Mouse (Mus musculus) midbrain, postnatal 0 days (tissue): Measurements from ENCODE around the gene 9330161L09Rik. TPM values are rescaled to one million over a fixed set of nuclear protein-coding genes. Genes with fewer than 3 reads are reported as not detected.

Experiments
- ATAC-seq: fragments of 200-750 bp; cut with Nextera tagmentation; 2 replicates; pipeline ENCODE4 v1.8.0; 2017; ENCODE audit warnings: moderate number of reproducible peaks, mild to moderate bottlenecking, moderate TSS enrichment, moderate library complexity; ENCODE audit not compliant: low FRiP score
- DNase-seq: peaks from one replicate; pipeline ENCODE4 v3.0.0-alpha.2; 2015; ENCODE audit warnings: low spot score
- H3K27ac ChIP-seq: fragments of 300-500 bp; sonication (generic); 2 replicates; pipeline ENCODE4 v1.5.1; 2014; ENCODE audit warnings: low read depth, mild to moderate bottlenecking, low read length, mixed read lengths
- H3K27me3 ChIP-seq: fragments of 300-500 bp; sonication (generic); 2 replicates; pipeline ENCODE4 v1.6.1; 2014; ENCODE audit warnings: low read length, control low read depth, mixed read lengths; ENCODE audit not compliant: insufficient read depth
- H3K36me3 ChIP-seq: fragments of 300-500 bp; sonication (generic); 2 replicates; pipeline ENCODE4 v1.6.1; 2014; ENCODE audit warnings: low read length, control low read depth, mixed read lengths; ENCODE audit not compliant: insufficient read depth
- H3K4me1 ChIP-seq: fragments of 300-500 bp; sonication (generic); 2 replicates; pipeline ENCODE4 v1.6.1; 2014; ENCODE audit warnings: mild to moderate bottlenecking, control low read depth, antibody characterized with exemption, low read length, mixed read lengths; ENCODE audit not compliant: insufficient read depth
- H3K4me2 ChIP-seq: fragments of 300-500 bp; sonication (generic); 2 replicates; pipeline ENCODE4 v1.6.1; 2014; ENCODE audit warnings: low read depth, mild to moderate bottlenecking, low read length, mixed read lengths; ENCODE audit not compliant: poor library complexity, severe bottlenecking
- H3K4me3 ChIP-seq: fragments of 300-500 bp; sonication (generic); 2 replicates; pipeline ENCODE4 v1.5.1; 2014; ENCODE audit warnings: low read depth, mild to moderate bottlenecking, low read length, moderate library complexity
- H3K9ac ChIP-seq: fragments of 300-500 bp; sonication (generic); replicated peaks from 2 replicates; pipeline ENCODE4 v1.6.1; 2014; ENCODE audit warnings: mild to moderate bottlenecking, low read length, moderate library complexity, mixed read lengths; ENCODE audit not compliant: poor library complexity, severe bottlenecking
- H3K9me3 ChIP-seq: fragments of 300-500 bp; sonication (generic); 2 replicates; pipeline ENCODE4 v1.6.1; 2016; ENCODE audit warnings: low read length, control low read depth
- CTCF ChIP-seq: IDR thresholded peaks from 2 replicates; pipeline ENCODE4 v1.5.1; 2016; ENCODE audit warnings: antibody characterized with exemption, mild to moderate bottlenecking
- WGBS: fragments of 180-500 bp; shearing (Covaris S2); extraction: QIAGEN DNeasy Blood & Tissue Kit; methylation state at CpG from one replicate; pipeline ENCODE4 v1.1.7; 2014; 5-methylcytosine and 5-hydroxymethylcytosine counted together
- polyA plus RNA-seq: library from polyadenylated mRNA; unstranded; fragments of >200 nt; fragmentation: Nextera tagmentation; extraction: Ambion mirVana; gene quantifications from 2 replicates; pipeline ENCODE4 v1.2.1, GENCODE M21; 2015
- total RNA-seq: library from RNA; depleted of rRNA; stranded (reverse); fragments of >200 nt; gene quantifications from 2 replicates; pipeline ENCODE4 v1.2.3, GENCODE M21; 2014; rRNA removed

The 9330161L09Rik gene
- total and polyA plus RNA-seq, 2 experiments from 2014 or later, result 1.5 to 9.6 TPM

- ATAC-seq, result no peak
- no peak for TF ChIP-seq CTCF
- DNase-seq, result no peak
- H3K4me1 ChIP-seq, result no peaks in the 10 kb centered on the region
- no peak overlapping the region for H3K4me2 ChIP-seq
- WGBS, result 75% methylated on average over 3 of the region's 3 CpGs
- H3K9ac ChIP-seq, result no peak overlapping the region
- no peaks in the 10 kb centered on the region for H3K9me3 ChIP-seq
- no peak overlapping the region for H3K27ac ChIP-seq
- H3K36me3 ChIP-seq, result no peaks in the 10 kb centered on the region
- no peaks in the 10 kb centered on the region for H3K27me3 ChIP-seq
- no peak overlapping the region for H3K4me3 ChIP-seq
Observed at GRCm38 (mm10) chr12:103362336-103362735, 45.3 kb downstream of the 9330161L09Rik start.

GRCm38 (mm10) chr12:103361539-103362307 lies 45.9 kb downstream of the 9330161L09Rik start:
- Histone ChIP-seq H3K9ac (no peak overlapping the region), H3K4me1 (no peaks in the 10 kb centered on the region), H3K36me3 (no peaks in the 10 kb centered on the region), H3K27me3 (no peaks in the 10 kb centered on the region), H3K4me3 (no peak overlapping the region), H3K27ac (no peak overlapping the region), H3K4me2 (no peak overlapping the region), H3K9me3 (no peaks in the 10 kb centered on the region)
- DNase-seq, result no peak
- no peak for ATAC-seq
- 88% methylated on average over 17 of the region's 17 CpGs for WGBS
- no peak for TF ChIP-seq CTCF

GRCm38 (mm10) chr12:103360812-103361211 lies 46.8 kb downstream of the 9330161L09Rik start:
- ATAC-seq (no peak), DNase-seq (no peak)
- Histone ChIP-seq H3K4me2 (no peak overlapping the region), H3K27me3 (no peaks in the 10 kb centered on the region), H3K36me3 (no peaks in the 10 kb centered on the region), H3K27ac (no peak overlapping the region), H3K4me3 (no peak overlapping the region), H3K4me1 (no peaks in the 10 kb centered on the region), H3K9me3 (no peaks in the 10 kb centered on the region), H3K9ac (no peak overlapping the region)
- no peak for TF ChIP-seq CTCF
- 87% methylated on average over 8 of the region's 8 CpGs for WGBS

GRCm38 (mm10) chr12:103358951-103359801 lies 48.4 kb downstream of the 9330161L09Rik start:
- no peak overlapping the region for H3K4me2 ChIP-seq
- DNase-seq (no peak), ATAC-seq (no peak)
- H3K9ac ChIP-seq, result no peak overlapping the region
- H3K4me1 ChIP-seq, result no peaks in the 10 kb centered on the region
- no peak overlapping the region for H3K27ac ChIP-seq
- 65% methylated on average over 4 of the region's 4 CpGs for whole genome bisulfite sequencing
- no peak for TF ChIP-seq CTCF
- H3K9me3 ChIP-seq, result no peaks in the 10 kb centered on the region
- H3K36me3 ChIP-seq, result no peaks in the 10 kb centered on the region
- H3K4me3 ChIP-seq, result no peak overlapping the region
- no peaks in the 10 kb centered on the region for H3K27me3 ChIP-seq

- Histone ChIP-seq H3K4me1 (no peaks in the 10 kb centered on the region), H3K9ac (no peak overlapping the region), H3K9me3 (no peaks in the 10 kb centered on the region), H3K27ac (no peak overlapping the region), H3K4me2 (no peak overlapping the region), H3K4me3 (no peak overlapping the region), H3K27me3 (no peaks in the 10 kb centered on the region), H3K36me3 (no peaks in the 10 kb centered on the region)
- ATAC-seq (no peak), DNase-seq (no peak)
- no peak for TF ChIP-seq CTCF
- 75% methylated on average over 8 of the region's 8 CpGs for WGBS
Observed at GRCm38 (mm10) chr12:103358216-103358615, 49.4 kb downstream of the 9330161L09Rik start.

Other genes with a start within 250 kb of the 9330161L09Rik start
- gene Prima1, start 165.7 kb downstream of the 9330161L09Rik start, total RNA-seq, result 0.44 and 2.3 TPM in 2 replicates
- 0.46 and 1.2 TPM in 2 replicates for gene Prima1, start 165.7 kb downstream of the 9330161L09Rik start, polyA plus RNA-seq
- 11.2 and 14.9 TPM in 2 replicates for gene Fam181a, start 96.8 kb downstream of the 9330161L09Rik start, total RNA-seq
- gene Fam181a, start 96.8 kb downstream of the 9330161L09Rik start, polyA plus RNA-seq, result 8.9 and 11.2 TPM in 2 replicates
- 0.93 and 4.4 TPM in 2 replicates for gene Asb2, start 51.8 kb downstream of the 9330161L09Rik start, total RNA-seq
- gene Asb2, start 51.8 kb downstream of the 9330161L09Rik start, polyA plus RNA-seq, result 1.5 and 1.9 TPM in 2 replicates
- 27.2 and 29.6 TPM in 2 replicates for gene Otub2, start 19.1 kb downstream of the 9330161L09Rik start, total RNA-seq
- 20.6 and 21.0 TPM in 2 replicates for gene Otub2, start 19.1 kb downstream of the 9330161L09Rik start, polyA plus RNA-seq
- gene Ddx24, start 18.0 kb upstream of the 9330161L09Rik start, total RNA-seq, result 140 and 153 TPM in 2 replicates
- 209 and 245 TPM in 2 replicates for gene Ddx24, start 18.0 kb upstream of the 9330161L09Rik start, polyA plus RNA-seq
- gene Ifi27, start 26.4 kb upstream of the 9330161L09Rik start, total RNA-seq, result 16.2 and 24.4 TPM in 2 replicates
- gene Ifi27, start 26.4 kb upstream of the 9330161L09Rik start, polyA plus RNA-seq, result 23.3 and 26.2 TPM in 2 replicates
- 1.7 TPM in 2 replicates for gene Ifi27l2a, start 35.9 kb upstream of the 9330161L09Rik start, total RNA-seq
- gene Ifi27l2a, start 35.9 kb upstream of the 9330161L09Rik start, polyA plus RNA-seq, result 10.3 and 12.7 TPM in 2 replicates
- gene Ifi27l2b, start 49.4 kb upstream of the 9330161L09Rik start, total RNA-seq, result not detected in 2 replicates
- gene Ifi27l2b, start 49.4 kb upstream of the 9330161L09Rik start, polyA plus RNA-seq, result not detected in 2 replicates
- 8.4 and 12.6 TPM in 2 replicates for gene Ppp4r4, start 124.5 kb upstream of the 9330161L09Rik start, total RNA-seq
- 3.2 and 3.3 TPM in 2 replicates for gene Ppp4r4, start 124.5 kb upstream of the 9330161L09Rik start, polyA plus RNA-seq
- not detected in 2 replicates for gene Serpina10, start 223.6 kb upstream of the 9330161L09Rik start, total RNA-seq
- gene Serpina10, start 223.6 kb upstream of the 9330161L09Rik start, polyA plus RNA-seq, result 0.04 TPM in 1 of 2 replicates, not detected in the other
- gene Serpina6, start 249.4 kb upstream of the 9330161L09Rik start, total RNA-seq, result not detected in 2 replicates
- gene Serpina6, start 249.4 kb upstream of the 9330161L09Rik start, polyA plus RNA-seq, result not detected in 2 replicates